Mouse (Mus musculus) embryonic facial prominence, embryonic 12.5 days (tissue): ENCODE measurements at regions not wholly inside any gene's neighbourhood (a gene's known extent, or its start where the extent isn't known, plus 50 kb on each side); places are given as distances from the start of the nearest gene placed in this dataset.

Source experiments
- ATAC-seq: fragments of 200-750 bp; cut with Nextera tagmentation; 2 replicates; pipeline ENCODE4 v1.8.0; 2017; ENCODE audit not compliant: insufficient number of reproducible peaks, insufficient read depth, low FRiP score, low TSS enrichment
- H3K27ac ChIP-seq: fragments of 300-500 bp; sonication (generic); 2 replicates; pipeline ENCODE4 v1.5.1; 2016; ENCODE audit warnings: mild to moderate bottlenecking
- H3K27me3 ChIP-seq: fragments of 300-500 bp; sonication (generic); 2 replicates; pipeline ENCODE4 v1.6.1; 2016; ENCODE audit warnings: mild to moderate bottlenecking, moderate library complexity
- H3K36me3 ChIP-seq: fragments of 300-500 bp; sonication (generic); 2 replicates; pipeline ENCODE4 v1.6.1; 2016; ENCODE audit warnings: mild to moderate bottlenecking
- H3K4me1 ChIP-seq: fragments of 300-500 bp; sonication (generic); 2 replicates; pipeline ENCODE4 v1.6.1; 2016
- H3K4me2 ChIP-seq: fragments of 300-500 bp; sonication (generic); replicated peaks from 2 replicates; pipeline ENCODE4 v1.6.1; 2016; ENCODE audit warnings: mild to moderate bottlenecking, moderate library complexity
- H3K4me3 ChIP-seq: fragments of 300-500 bp; sonication (generic); 2 replicates; pipeline ENCODE4 v1.5.1; 2016; ENCODE audit warnings: mild to moderate bottlenecking
- H3K9ac ChIP-seq: fragments of 300-500 bp; sonication (generic); 2 replicates; pipeline ENCODE4 v1.6.1; 2016; ENCODE audit warnings: mild to moderate bottlenecking, moderate library complexity
- H3K9me3 ChIP-seq: fragments of 300-500 bp; sonication (generic); 2 replicates; pipeline ENCODE4 v1.6.1; 2016; ENCODE audit warnings: mild to moderate bottlenecking, moderate library complexity
- WGBS: fragments of 180-500 bp; shearing (Covaris S2); methylation state at CpG from one replicate; pipeline ENCODE4 v1.1.7; 2016; 5-methylcytosine and 5-hydroxymethylcytosine counted together

GRCm38 (mm10) chr13:69182478-69182877 lies 183.1 kb upstream of the Adcy2 start:
- H3K36me3 ChIP-seq: no peaks in the 10 kb centered on the region
- WGBS: 87% methylated on average over 3 of the region's 3 CpGs
- H3K27me3 ChIP-seq: no peaks in the 10 kb centered on the region
- no peak overlapping the region for H3K4me2 ChIP-seq
- no peaks in the 10 kb centered on the region for H3K9me3 ChIP-seq
- ATAC-seq: no peak
- no peak overlapping the region for H3K4me3 ChIP-seq
- no peak overlapping the region for H3K9ac ChIP-seq
- no peak overlapping the region for H3K27ac ChIP-seq
- no peaks in the 10 kb centered on the region for H3K4me1 ChIP-seq

- ATAC-seq: no peak
- no peaks in the 10 kb centered on the region for H3K27me3 ChIP-seq
- H3K4me3 ChIP-seq: no peak overlapping the region
- H3K36me3 ChIP-seq: no peaks in the 10 kb centered on the region
- no peak overlapping the region for H3K4me2 ChIP-seq
- no peaks in the 10 kb centered on the region for H3K4me1 ChIP-seq
- H3K9me3 ChIP-seq: no peaks in the 10 kb centered on the region
- no peak overlapping the region for H3K27ac ChIP-seq
- 74% methylated on average over 3 of the region's 3 CpGs for WGBS
- no peak overlapping the region for H3K9ac ChIP-seq
Measured at GRCm38 (mm10) chr13:69190661-69191060, 191.3 kb upstream of the Adcy2 start.

DNA sequence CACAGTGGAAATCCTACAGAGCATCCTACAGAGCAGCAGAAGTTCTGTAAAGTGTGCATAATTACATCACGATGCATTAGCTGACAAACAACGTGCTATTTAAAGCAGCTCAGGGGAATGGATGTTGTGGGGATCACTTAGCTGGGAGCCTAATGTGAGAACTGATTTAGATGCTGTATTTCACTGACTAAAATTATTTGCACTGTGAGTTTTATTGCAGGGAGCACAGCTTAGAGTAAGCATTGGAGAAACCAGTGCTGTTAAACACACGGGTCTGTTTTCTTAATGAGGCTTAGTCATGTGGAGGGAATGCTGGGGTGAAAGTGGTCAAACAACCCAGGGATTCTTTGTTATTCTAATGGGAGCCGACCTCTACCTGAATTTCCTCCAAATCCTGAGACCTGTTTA lies 197.1 kb upstream of the Adcy2 start:
- WGBS: 9% methylated on average over 4 of the region's 4 CpGs
- H3K4me1 ChIP-seq: no peaks in the 10 kb centered on the region
- no peak for ATAC-seq
- H3K27me3 ChIP-seq: no peaks in the 10 kb centered on the region
- H3K9ac ChIP-seq: no peak overlapping the region
- no peak overlapping the region for H3K4me3 ChIP-seq
- no peak overlapping the region for H3K4me2 ChIP-seq
- H3K9me3 ChIP-seq: no peaks in the 10 kb centered on the region
- no peak overlapping the region for H3K27ac ChIP-seq
- no peaks in the 10 kb centered on the region for H3K36me3 ChIP-seq

DNA sequence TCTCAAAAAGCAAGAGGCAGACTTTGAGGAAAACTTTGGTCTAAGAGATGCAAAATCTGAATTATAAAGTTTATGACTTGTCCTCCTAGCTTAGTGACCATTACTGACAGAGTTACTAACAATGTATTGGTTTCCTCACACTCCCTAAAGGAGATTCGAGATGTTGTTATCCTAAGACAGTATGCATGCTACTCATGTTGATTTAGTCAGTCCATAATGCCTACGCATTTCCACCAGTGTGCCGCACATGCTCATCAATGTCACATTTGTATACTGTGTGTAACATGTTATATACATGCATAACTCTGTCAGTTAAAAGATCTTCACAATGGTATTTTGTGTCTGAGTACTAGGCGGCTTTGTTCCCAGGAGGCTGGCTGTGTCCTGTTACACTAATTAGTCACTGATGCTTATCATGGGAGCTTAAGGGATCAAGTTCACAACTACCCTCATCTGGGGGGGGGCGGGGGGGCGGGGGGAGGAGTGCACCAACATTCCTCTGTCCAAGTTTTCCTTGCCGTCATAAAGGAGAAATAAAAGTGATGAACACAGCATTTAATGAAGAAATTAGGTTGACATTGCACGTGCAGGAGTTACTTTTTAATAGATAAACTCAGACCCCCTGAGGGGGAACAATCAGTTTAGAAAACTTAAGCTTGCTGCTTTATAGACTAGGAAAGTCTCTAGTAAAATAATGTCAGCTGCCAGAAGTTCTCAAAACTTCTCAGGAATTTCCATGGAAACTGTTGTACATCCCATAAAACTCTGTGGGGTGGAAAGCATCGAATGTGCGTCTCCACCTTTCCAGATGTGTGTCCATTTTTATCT lies 208.6 kb upstream of the Adcy2 start:
- Histone ChIP-seq H3K9ac (no peak overlapping the region), H3K4me2 (no peak overlapping the region), H3K27ac (no peak overlapping the region), H3K4me1 (no peaks in the 10 kb centered on the region), H3K4me3 (no peak overlapping the region), H3K27me3 (no peaks in the 10 kb centered on the region), H3K9me3 (no peaks in the 10 kb centered on the region), H3K36me3 (no peaks in the 10 kb centered on the region)
- WGBS: 52% methylated on average over 10 of the region's 10 CpGs
- ATAC-seq: no peak

DNA sequence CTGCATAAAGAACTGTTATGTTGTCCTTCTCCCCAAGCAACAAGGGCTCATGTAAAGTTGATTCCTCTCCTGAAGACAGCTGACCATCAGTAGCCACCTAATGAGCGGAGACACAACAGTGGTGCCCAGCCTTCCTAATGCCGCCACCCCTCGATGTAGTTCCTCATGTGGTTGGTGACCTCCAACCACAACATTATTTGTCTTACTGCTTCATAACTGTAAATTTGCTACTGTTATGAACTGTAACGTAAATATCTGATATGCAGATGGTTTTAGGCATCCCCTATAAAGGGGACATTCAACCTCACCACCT lies 209.2 kb upstream of the Adcy2 start:
- Histone ChIP-seq H3K27me3 (no peaks in the 10 kb centered on the region), H3K4me2 (no peak overlapping the region), H3K9ac (no peak overlapping the region), H3K9me3 (no peaks in the 10 kb centered on the region), H3K36me3 (no peaks in the 10 kb centered on the region), H3K4me1 (no peaks in the 10 kb centered on the region), H3K27ac (no peak overlapping the region), H3K4me3 (no peak overlapping the region)
- WGBS: 86% methylated on average over 4 of the region's 4 CpGs
- ATAC-seq: no peak

DNA sequence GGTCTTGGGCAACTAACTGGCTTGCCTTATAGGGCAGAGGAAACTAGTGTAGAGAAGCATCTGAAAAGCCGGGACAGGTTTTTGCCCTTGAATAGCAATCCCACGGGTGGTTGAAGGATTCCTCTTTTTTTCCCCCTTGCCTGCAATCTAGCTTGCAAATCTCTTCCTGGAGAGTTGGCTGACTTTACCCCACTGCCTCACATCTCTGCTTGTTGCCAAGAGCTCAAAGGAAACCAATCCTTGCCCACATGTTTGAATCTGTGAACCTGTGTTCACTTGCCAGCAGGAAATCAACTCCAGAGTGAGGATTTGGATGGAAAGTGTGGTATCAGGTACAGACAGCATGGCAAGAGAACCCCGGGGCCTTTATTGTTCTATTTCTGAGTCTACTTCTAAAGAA lies 217.2 kb upstream of the Adcy2 start:
- Histone ChIP-seq H3K4me1 (no peaks in the 10 kb centered on the region), H3K27me3 (no peaks in the 10 kb centered on the region), H3K36me3 (no peaks in the 10 kb centered on the region), H3K4me2 (no peak overlapping the region), H3K9me3 (no peaks in the 10 kb centered on the region), H3K27ac (no peak overlapping the region), H3K4me3 (no peak overlapping the region), H3K9ac (no peak overlapping the region)
- ATAC-seq: no peak
- 73% methylated on average over 3 of the region's 3 CpGs for WGBS

DNA sequence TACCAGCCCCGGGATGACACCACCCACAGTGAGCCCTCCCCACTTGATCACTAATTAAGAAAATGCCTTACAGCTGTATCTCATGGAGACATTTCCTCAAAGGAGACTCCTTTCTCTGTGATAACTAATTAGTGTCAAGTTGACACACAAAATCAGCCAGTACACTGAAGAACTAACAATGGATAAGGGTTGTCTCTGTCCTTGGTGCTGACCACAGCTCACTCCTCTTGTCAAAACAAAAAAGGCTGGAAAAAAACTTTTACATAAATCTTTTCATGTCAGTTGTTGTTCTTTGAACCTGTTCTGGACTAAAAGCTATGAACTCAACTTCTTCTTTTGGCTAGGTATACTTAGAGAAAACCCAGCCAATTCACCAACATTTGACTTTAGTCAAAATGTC lies 221.1 kb upstream of the Adcy2 start:
- Histone ChIP-seq H3K9ac (no peak overlapping the region), H3K4me3 (no peak overlapping the region), H3K27ac (no peak overlapping the region), H3K36me3 (no peaks in the 10 kb centered on the region), H3K9me3 (no peaks in the 10 kb centered on the region), H3K4me1 (no peaks in the 10 kb centered on the region), H3K4me2 (no peak overlapping the region), H3K27me3 (no peaks in the 10 kb centered on the region)
- 29% methylated on average over 1 of the region's 1 CpGs for WGBS
- no peak for ATAC-seq

DNA sequence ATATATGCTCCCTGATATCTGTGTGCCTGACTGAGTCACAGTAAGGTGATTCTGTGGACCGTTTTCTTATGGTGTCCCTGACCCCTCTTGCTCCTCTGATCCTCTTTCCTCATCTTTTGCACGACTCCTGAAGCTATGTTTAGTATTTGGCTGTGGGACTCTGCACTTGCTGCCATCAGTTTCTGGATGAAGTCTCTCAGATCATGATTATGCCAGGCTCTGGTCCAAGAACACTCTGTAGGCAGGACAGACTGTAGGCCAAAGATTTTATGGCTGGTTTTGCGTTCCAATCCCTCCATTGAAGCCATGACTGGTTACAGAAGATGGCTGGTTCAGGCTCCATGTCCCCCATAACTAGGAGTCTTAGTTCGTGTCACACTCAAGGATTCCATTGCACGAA lies 227.2 kb upstream of the Adcy2 start:
- no peak for ATAC-seq
- Histone ChIP-seq H3K4me1 (no peaks in the 10 kb centered on the region), H3K4me3 (no peak overlapping the region), H3K4me2 (no peak overlapping the region), H3K27ac (no peak overlapping the region), H3K36me3 (no peaks in the 10 kb centered on the region), H3K27me3 (no peaks in the 10 kb centered on the region), H3K9me3 (no peaks in the 10 kb centered on the region), H3K9ac (no peak overlapping the region)
- WGBS: 67% methylated on average over 5 of the region's 5 CpGs

DNA sequence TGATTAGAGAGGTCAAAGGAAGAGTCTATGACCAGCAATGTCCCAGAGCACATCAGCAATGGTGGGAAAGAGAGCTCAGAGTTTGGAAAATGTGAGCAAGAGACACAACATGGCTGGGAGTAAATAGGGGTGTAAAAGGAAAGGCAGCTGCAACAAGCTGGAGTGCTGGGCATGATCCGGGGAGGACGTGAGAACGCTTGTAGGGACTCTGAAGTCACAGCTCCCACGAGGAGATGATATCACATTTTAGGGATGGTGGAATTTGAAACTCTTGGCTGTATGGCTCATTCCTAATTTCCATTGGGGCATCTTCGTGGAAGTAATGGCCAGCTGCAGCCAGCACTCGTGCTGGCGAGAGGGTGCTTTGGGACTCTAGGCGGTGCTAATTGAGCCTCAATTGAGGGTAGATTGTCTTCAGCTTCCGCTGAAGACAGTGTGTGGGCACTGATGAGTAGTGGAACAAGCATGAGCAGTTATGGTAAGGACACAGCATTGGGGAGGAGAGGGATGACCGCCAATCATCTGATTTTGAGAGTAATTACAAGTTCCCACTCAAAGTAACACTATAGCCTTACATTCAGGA lies 231.1 kb upstream of the Adcy2 start:
- no peak for ATAC-seq
- Histone ChIP-seq H3K4me3 (no peak overlapping the region), H3K4me2 (no peak overlapping the region), H3K27me3 (no peaks in the 10 kb centered on the region), H3K36me3 (no peaks in the 10 kb centered on the region), H3K9ac (no peak overlapping the region), H3K27ac (no peak overlapping the region), H3K9me3 (no peaks in the 10 kb centered on the region), H3K4me1 (no peaks in the 10 kb centered on the region)
- 89% methylated on average over 10 of the region's 10 CpGs for WGBS

GRCm38 (mm10) chr13:69236386-69236785 lies 237.0 kb upstream of the Adcy2 start:
- no peaks in the 10 kb centered on the region for H3K27me3 ChIP-seq
- no peak overlapping the region for H3K27ac ChIP-seq
- WGBS: 82% methylated on average over 5 of the region's 5 CpGs
- H3K9me3 ChIP-seq: no peaks in the 10 kb centered on the region
- H3K4me1 ChIP-seq: no peaks in the 10 kb centered on the region
- no peak overlapping the region for H3K9ac ChIP-seq
- ATAC-seq: no peak
- no peak overlapping the region for H3K4me2 ChIP-seq
- no peak overlapping the region for H3K4me3 ChIP-seq
- H3K36me3 ChIP-seq: no peaks in the 10 kb centered on the region

DNA sequence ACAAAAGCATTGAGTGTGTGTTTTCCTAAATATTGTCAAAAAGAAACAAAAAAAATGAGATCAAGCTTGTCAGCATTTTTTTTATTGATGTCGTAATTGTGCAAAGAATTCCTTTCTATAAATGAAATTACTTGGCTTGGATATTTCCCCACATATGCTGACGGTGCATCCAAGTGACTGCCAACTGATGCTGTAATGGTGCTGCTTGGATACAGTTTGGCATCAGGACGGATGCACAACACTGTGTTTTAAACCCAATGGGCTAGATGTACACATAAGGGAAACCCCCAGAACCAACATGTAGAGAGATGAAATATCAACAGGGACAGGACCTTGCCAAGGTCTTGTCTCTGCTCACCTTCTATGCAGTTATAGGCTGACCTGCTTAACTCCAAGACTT lies 238.6 kb upstream of the Adcy2 start:
- Histone ChIP-seq H3K4me2 (no peak overlapping the region), H3K4me3 (no peak overlapping the region), H3K9me3 (no peaks in the 10 kb centered on the region), H3K36me3 (no peaks in the 10 kb centered on the region), H3K4me1 (no peaks in the 10 kb centered on the region), H3K27ac (no peak overlapping the region), H3K9ac (no peak overlapping the region), H3K27me3 (no peaks in the 10 kb centered on the region)
- 89% methylated on average over 3 of the region's 3 CpGs for WGBS
- no peak for ATAC-seq

GRCm38 (mm10) chr13:69239261-69239915 lies 240.0 kb upstream of the Adcy2 start:
- H3K4me1 ChIP-seq: no peaks in the 10 kb centered on the region
- no peaks in the 10 kb centered on the region for H3K36me3 ChIP-seq
- H3K9me3 ChIP-seq: no peaks in the 10 kb centered on the region
- ATAC-seq: no peak
- H3K4me3 ChIP-seq: no peak overlapping the region
- no peak overlapping the region for H3K27ac ChIP-seq
- H3K27me3 ChIP-seq: no peaks in the 10 kb centered on the region
- H3K9ac ChIP-seq: no peak overlapping the region
- 78% methylated on average over 2 of the region's 2 CpGs for WGBS
- no peak overlapping the region for H3K4me2 ChIP-seq
